Mouse (Mus musculus) MEL (cell line): ENCODE data around the gene Gm28374. TPM values are rescaled to one million over a fixed set of nuclear protein-coding genes. Genes with fewer than 3 reads are reported as not detected.

Experiments
- DNase-seq: peaks from one replicate; pipeline ENCODE4 v3.0.0; 2011; ENCODE audit warnings: low read depth, low spot score
- H3K27ac ChIP-seq: 2 replicates; pipeline ENCODE4 v1.5.1; 2012; ENCODE audit warnings: low read depth, mild to moderate bottlenecking, control low read depth, low read length, moderate library complexity; ENCODE audit not compliant: control insufficient read depth
- H3K27me3 ChIP-seq, 2 experiments: fragments of 150-350 bp in 1 of 2; sonication (generic) in 1 of 2; 2 replicates each; pipeline ENCODE4 v1.6.1; 2012; ENCODE audit warnings: low read length in 2 of 2, mild to moderate bottlenecking in 2 of 2, improper control_type of control experiment in 1 of 2, moderate library complexity in 1 of 2; ENCODE audit not compliant: insufficient read depth in 2 of 2, control insufficient read depth in 1 of 2
- H3K36me3 ChIP-seq, 2 experiments: 2 replicates each; pipeline ENCODE4 v1.6.1; 2012 to 2014; ENCODE audit warnings: low read length in 2 of 2, improper control_type of control experiment in 1 of 2, inconsistent platforms in 1 of 2, mild to moderate bottlenecking in 1 of 2; ENCODE audit not compliant: insufficient read depth in 2 of 2, control insufficient read depth in 1 of 2
- H3K4me1 ChIP-seq, 2 experiments: fragments of 150-350 bp in 1 of 2; sonication (generic) in 1 of 2; 2 replicates each; pipeline ENCODE4 v1.6.1; 2012; ENCODE audit warnings: low read length in 2 of 2, improper control_type of control experiment in 1 of 2, mild to moderate bottlenecking in 1 of 2; ENCODE audit not compliant: insufficient read depth in 2 of 2, control insufficient read depth in 1 of 2
- H3K4me3 ChIP-seq, 2 experiments: fragments of 150-350 bp in 1 of 2; sonication (generic) in 1 of 2; 2 replicates each; pipeline ENCODE4 v1.5.1; 2012; ENCODE audit warnings: low read depth in 2 of 2, low read length in 2 of 2, mild to moderate bottlenecking in 2 of 2, moderate library complexity in 2 of 2, control low read depth in 1 of 2, improper control_type of control experiment in 1 of 2; ENCODE audit not compliant: control insufficient read depth in 1 of 2, insufficient read depth in 1 of 2
- H3K79me2 ChIP-seq: 2 replicates; pipeline ENCODE4 v1.6.1; 2012; ENCODE audit warnings: mild to moderate bottlenecking, low read length, moderate library complexity; ENCODE audit not compliant: control insufficient read depth, poor library complexity, insufficient read depth
- H3K9ac ChIP-seq: 2 replicates; pipeline ENCODE4 v1.6.1; 2012; ENCODE audit warnings: low read depth, mild to moderate bottlenecking, control low read depth, low read length, moderate library complexity; ENCODE audit not compliant: control insufficient read depth, poor library complexity, severe bottlenecking
- H3K9me3 ChIP-seq: fragments of 150-350 bp; sonication (generic); replicated peaks from 2 replicates; pipeline ENCODE4 v1.6.1; 2012; ENCODE audit warnings: mild to moderate bottlenecking, low read length, improper control_type of control experiment, moderate library complexity; ENCODE audit not compliant: insufficient read depth
- BHLHE40 ChIP-seq: IDR thresholded peaks from 2 replicates; pipeline ENCODE4 v1.6.1; 2012; ENCODE audit warnings: low read depth, mild to moderate bottlenecking, inconsistent platforms, low read length, improper control_type of control experiment, borderline replicate concordance
- CHD2 ChIP-seq: IDR thresholded peaks from 2 replicates; pipeline ENCODE4 v1.6.1; 2011; ENCODE audit warnings: low read length, improper control_type of control experiment
- CTCF ChIP-seq, 3 experiments: IDR thresholded peaks in 2 of 3; conservative IDR thresholded peaks in 1 of 3; 2 replicates each; pipeline ENCODE4 v1.5.1; 2011 to 2012; ENCODE audit warnings: low read length in 3 of 3, low read depth in 2 of 3, mild to moderate bottlenecking in 2 of 3, improper control_type of control experiment in 1 of 3, inconsistent platforms in 1 of 3, mixed read lengths in 1 of 3, moderate library complexity in 1 of 3; ENCODE audit not compliant: control insufficient read depth in 1 of 3, insufficient read depth in 1 of 3, poor library complexity in 1 of 3, severe bottlenecking in 1 of 3
- E2F4 ChIP-seq: IDR thresholded peaks from 2 replicates; pipeline ENCODE4 v1.6.1; 2011; ENCODE audit warnings: low read depth, low read length, improper control_type of control experiment, borderline replicate concordance
- ELF1 ChIP-seq: IDR thresholded peaks from 2 replicates; pipeline ENCODE4 v1.6.1; 2014; ENCODE audit warnings: low read depth, mild to moderate bottlenecking, inconsistent platforms, low read length, improper control_type of control experiment, moderate library complexity
- HCFC1 ChIP-seq: IDR thresholded peaks from 2 replicates; pipeline ENCODE4 v1.6.1; 2012; ENCODE audit warnings: low read depth, mild to moderate bottlenecking, inconsistent platforms, low read length, improper control_type of control experiment, moderate library complexity
- KAT2A ChIP-seq: conservative IDR thresholded peaks from 2 replicates; pipeline ENCODE4 v1.6.1; 2012; ENCODE audit warnings: low read depth, low read length, improper control_type of control experiment, inconsistent platforms
- MAX ChIP-seq: IDR thresholded peaks from 2 replicates; pipeline ENCODE4 v1.6.1; 2011; ENCODE audit warnings: low read length, improper control_type of control experiment
- MXI1 ChIP-seq: IDR thresholded peaks from 2 replicates; pipeline ENCODE4 v1.6.1; 2011; ENCODE audit warnings: mild to moderate bottlenecking, low read depth, low read length, improper control_type of control experiment
- MYB ChIP-seq: IDR thresholded peaks from 2 replicates; pipeline ENCODE4 v1.6.1; 2011; ENCODE audit warnings: mild to moderate bottlenecking, low read depth, low read length, improper control_type of control experiment
- MYC ChIP-seq: IDR thresholded peaks from 2 replicates; pipeline ENCODE4 v1.6.1; 2011; ENCODE audit warnings: low read depth, mild to moderate bottlenecking, low read length, improper control_type of control experiment, moderate library complexity
- NELFE ChIP-seq: IDR thresholded peaks from 2 replicates; pipeline ENCODE4 v1.6.1; 2011; ENCODE audit warnings: low read depth, low read length, improper control_type of control experiment
- NRF1 ChIP-seq: IDR thresholded peaks from 2 replicates; pipeline ENCODE4 v1.6.1; 2014; ENCODE audit warnings: low read depth, mild to moderate bottlenecking, inconsistent platforms, low read length, improper control_type of control experiment, moderate library complexity; ENCODE audit not compliant: poor library complexity, insufficient read depth, severe bottlenecking
- POLR2A ChIP-seq, 2 experiments: IDR thresholded peaks; 2 replicates each; pipeline ENCODE4 v1.6.1; 2011 to 2012; ENCODE audit warnings: low read length in 2 of 2, mild to moderate bottlenecking in 2 of 2, control low read depth in 1 of 2, improper control_type of control experiment in 1 of 2, low read depth in 1 of 2, moderate library complexity in 1 of 2; ENCODE audit not compliant: control insufficient read depth in 1 of 2, insufficient read depth in 1 of 2, poor library complexity in 1 of 2
- POLR2AphosphoS2 ChIP-seq: IDR thresholded peaks from 2 replicates; pipeline ENCODE4 v1.6.1; 2011; ENCODE audit warnings: low read length, improper control_type of control experiment
- POLR2AphosphoS5 ChIP-seq: IDR thresholded peaks from 2 replicates; pipeline ENCODE4 v1.6.1; 2012; ENCODE audit warnings: low read depth, borderline replicate concordance, mild to moderate bottlenecking, inconsistent platforms, low read length, moderate library complexity, mixed read lengths
- RCOR1 ChIP-seq: IDR thresholded peaks from 2 replicates; pipeline ENCODE4 v1.6.1; 2012; ENCODE audit warnings: low read depth, mild to moderate bottlenecking, inconsistent platforms, low read length, improper control_type of control experiment
- SIN3A ChIP-seq: IDR thresholded peaks from 2 replicates; pipeline ENCODE4 v1.6.1; 2012; ENCODE audit warnings: low read length, improper control_type of control experiment, inconsistent platforms
- SMC3 ChIP-seq: IDR thresholded peaks from 2 replicates; pipeline ENCODE4 v1.6.1; 2011; ENCODE audit warnings: low read depth, low read length, improper control_type of control experiment
- TBP ChIP-seq: IDR thresholded peaks from 2 replicates; pipeline ENCODE4 v1.8.0; 2011; ENCODE audit warnings: low read depth, low read length, improper control_type of control experiment
- TCF12 ChIP-seq: IDR thresholded peaks from 2 replicates; pipeline ENCODE4 v1.6.1; 2014; ENCODE audit warnings: low read depth, mild to moderate bottlenecking, inconsistent platforms, low read length, improper control_type of control experiment, moderate library complexity
- UBTF ChIP-seq: IDR thresholded peaks from 2 replicates; pipeline ENCODE4 v1.6.1; 2012; ENCODE audit warnings: low read depth, mild to moderate bottlenecking, inconsistent platforms, low read length, improper control_type of control experiment, moderate library complexity, borderline replicate concordance; ENCODE audit not compliant: insufficient read depth
- ZKSCAN1 ChIP-seq: IDR thresholded peaks from 2 replicates; pipeline ENCODE4 v1.6.1; 2012; ENCODE audit warnings: low read depth, mild to moderate bottlenecking, inconsistent platforms, low read length, improper control_type of control experiment, moderate library complexity
- ZMIZ1 ChIP-seq: IDR thresholded peaks from 2 replicates; pipeline ENCODE4 v1.6.1; 2012; ENCODE audit warnings: low read depth, mild to moderate bottlenecking, inconsistent platforms, low read length, improper control_type of control experiment, moderate library complexity
- ZNF384 ChIP-seq: IDR thresholded peaks from 2 replicates; pipeline ENCODE4 v1.6.1; 2012; ENCODE audit warnings: low read depth, mild to moderate bottlenecking, inconsistent platforms, low read length, improper control_type of control experiment
- polyA plus RNA-seq, 2 experiments: library from polyadenylated mRNA; stranded (reverse) in 1 of 2; unstranded in 1 of 2; fragments of >175 nt in 1 of 2; fragments of >200 nt in 1 of 2; gene quantifications; 2 replicates each; pipeline versions ENCODE4 v1.2.1 to v1.2.4; 2012; ENCODE audit warnings: low replicate concordance in 2 of 2, low read depth in 1 of 2; ENCODE audit not compliant: insufficient read length in 2 of 2, insufficient read depth in 1 of 2, missing spikeins in 1 of 2
- total RNA-seq: library from RNA; depleted of rRNA; stranded (reverse); fragments of 300-350 nt; gene quantifications from 2 replicates; pipeline ENCODE4 v1.2.3, GENCODE M21; 2012

The Gm28374 gene
- total and polyA plus RNA-seq, 3 experiments: 0.42 to 0.46 TPM; not detected in 1

- Histone ChIP-seq H3K9me3 (no peaks in the 10 kb centered on the region), H3K4me1 (peaks cover 0 to 15% of the 10 kb centered on the region in 2 experiments; a peak in 1 of 4 replicates), H3K27me3 (no peaks in the 10 kb centered on the region), H3K27ac (peak within 1 kb of the TSS; percentile 67), H3K9ac (peak within 1 kb of the TSS; percentile 96), H3K79me2 (peaks cover 46% of the 10 kb centered on the region), H3K36me3 (peaks cover 4 to 21% of the 10 kb centered on the region in 2 experiments), H3K4me3 (peak within 1 kb of the TSS; percentile 95)
- peak; percentile 84 for TF ChIP-seq ELF1
- TF ChIP-seq TBP: peak; percentile 87
- TF ChIP-seq HCFC1: peak; percentile 95
- TF ChIP-seq ZNF384: no peak
- peak; percentile 95 for TF ChIP-seq POLR2AphosphoS2
- TF ChIP-seq NELFE: peak; percentile 97
- TF ChIP-seq SMC3: no peak
- 0 out of 6 replicates have a peak, but pooled peaks of 1 of the 3 experiments have one; percentile 5 for TF ChIP-seq CTCF (IDR thresholded peaks at IDR 0.05 in 2 of 3, conservative IDR thresholded peaks at IDR 0.05 in 1 of 3; ENCODE audit: control insufficient read depth in 1 of 3, insufficient read depth in 1 of 3, low read depth in 2 of 3, low read length in 3 of 3, poor library complexity in 1 of 3, severe bottlenecking in 1 of 3)
- peak; percentile 58; the same call in 1 of the 2 replicates for TF ChIP-seq MYC
- TF ChIP-seq MYB: no peak
- peak; percentile 70; the same call in 1 of the 2 replicates for TF ChIP-seq TCF12
- peak; percentile 74 for TF ChIP-seq ZMIZ1
- TF ChIP-seq E2F4: peak; percentile 11; the same call in 1 of the 2 replicates
- peak; percentile 93 for TF ChIP-seq NRF1
- TF ChIP-seq POLR2A (IDR thresholded peaks at IDR 0.05; ENCODE audit: control insufficient read depth in 1 of 2, insufficient read depth in 1 of 2, low read depth in 1 of 2, low read length in 2 of 2, poor library complexity in 1 of 2): peak; percentile 88 to 98
- no peak for TF ChIP-seq RCOR1
- TF ChIP-seq POLR2AphosphoS5: peak; percentile 73; the same call in 1 of the 2 replicates
- peak; percentile 29; the same call in 1 of the 2 replicates for TF ChIP-seq MAX
- no peak for TF ChIP-seq BHLHE40
- no peak for TF ChIP-seq CHD2
- TF ChIP-seq KAT2A: peak; percentile 71; the same call in 1 of the 2 replicates
- no peak; the same call in none of the 2 replicates for TF ChIP-seq MXI1
- peak; percentile 59 for TF ChIP-seq SIN3A
- no peak for TF ChIP-seq ZKSCAN1
- peak; percentile 70; the same call in 1 of the 2 replicates for TF ChIP-seq UBTF
- peak; percentile 98 for DNase-seq
Measured at GRCm38 (mm10) chr19:6057313-6058096, 24.6 kb downstream of the Gm28374 start, which contains the start of the genes Mrpl49 and Fau. TSS of gene Mrpl49 (minus strand) at chr19:6057785. TSS of gene Fau (plus strand) at chr19:6057844.
